Mouse (Mus musculus) gastrocnemius, postnatal 14 days (tissue): Measurements from ENCODE around the gene Zbtb20. TPM values are rescaled to one million over a fixed set of nuclear protein-coding genes. Genes with fewer than 3 reads are reported as not detected.
A peak's percentile ranks its signal among the peaks of the same experiment; 100 is the strongest.

ENCODE experiments used
- DNase-seq: peaks from one replicate; pipeline ENCODE4 v3.0.0; 2021; ENCODE audit warnings: mixed read lengths
- intact Hi-C: fragments of 180-260 bp; cut with DNase I; formaldehyde crosslinking; loops from one replicate; pipeline ENCODE4 v1.15.1; 2025; ENCODE audit warnings: low total_unique reads
- total RNA-seq, 2 experiments: library from RNA; stranded (reverse); gene quantifications; 2 replicates each; pipeline ENCODE4 v1.2.3; 2021

Gene Zbtb20
- total RNA-seq, 2 experiments from 2014 or later = 103 to 113 TPM

DNA sequence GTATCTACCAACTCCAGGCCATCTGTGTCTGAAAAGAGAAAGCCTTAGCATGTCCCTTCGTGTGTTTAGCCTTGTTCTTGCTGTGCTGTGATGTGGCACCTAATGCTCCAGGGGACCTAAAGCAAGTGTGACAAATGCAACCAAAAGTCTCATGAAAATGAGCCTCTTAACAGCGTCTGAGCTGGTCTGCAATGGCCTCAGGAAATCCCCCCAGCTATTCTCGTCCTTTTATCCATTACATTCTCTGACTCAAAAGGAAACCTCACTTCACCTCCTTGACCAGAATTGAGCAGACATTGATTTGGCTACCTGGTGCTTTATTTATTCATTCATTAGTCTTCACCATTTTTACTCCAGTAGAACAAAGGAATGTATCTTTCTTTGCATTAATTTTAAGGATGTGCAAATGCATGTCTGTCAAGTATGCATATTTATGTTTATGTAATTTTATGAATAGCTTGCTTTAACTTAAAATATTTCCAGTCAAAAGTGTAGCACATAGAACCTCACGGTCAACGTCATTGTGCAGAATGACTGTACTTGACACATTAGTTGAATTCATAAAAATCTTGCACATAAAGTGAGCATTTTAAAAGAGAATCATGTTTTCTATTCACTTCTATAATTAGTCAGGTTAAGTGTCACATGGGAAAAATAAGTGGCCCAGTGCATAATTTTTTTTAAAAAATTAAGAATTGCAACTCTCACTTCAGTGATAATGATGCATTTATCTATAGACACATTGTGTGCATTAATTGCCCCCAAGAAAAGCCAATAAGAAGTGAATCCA, 618.1 kb downstream of the Zbtb20 start:
- intact Hi-C loops = no loop called here
- DNase-seq = no peak

DNA sequence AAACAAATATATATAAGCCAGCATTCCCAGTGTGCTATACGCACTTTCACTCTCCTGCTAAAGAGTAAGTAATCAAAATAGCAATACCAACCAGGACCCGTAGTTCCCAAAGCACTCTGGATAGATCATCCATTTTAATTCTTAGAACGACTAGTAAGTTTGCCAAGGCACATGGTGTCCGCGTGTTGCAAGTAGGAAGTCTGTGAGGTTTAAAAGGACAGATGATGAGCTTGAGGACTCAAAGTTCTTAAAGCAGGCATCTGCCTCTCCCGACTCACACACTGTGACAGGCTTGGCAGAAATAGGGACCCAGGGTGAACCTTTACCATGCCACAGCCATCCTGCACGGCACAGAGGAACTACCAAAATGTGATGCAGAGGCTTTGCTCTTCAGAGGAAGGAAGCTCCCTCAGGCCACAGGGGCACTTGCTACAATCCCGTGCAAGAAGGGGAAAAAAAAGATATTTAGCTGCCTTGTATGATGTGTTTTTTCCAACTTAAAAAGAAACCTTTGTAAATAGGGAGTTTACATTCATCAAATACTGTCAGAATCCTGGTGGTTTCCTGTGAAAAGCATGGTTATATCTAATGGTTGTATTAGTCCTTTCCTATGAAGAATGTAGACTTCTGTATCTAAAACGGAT, 619.6 kb downstream of the Zbtb20 start:
- no peak for DNase-seq
- intact Hi-C loops = no loop called here

DNA sequence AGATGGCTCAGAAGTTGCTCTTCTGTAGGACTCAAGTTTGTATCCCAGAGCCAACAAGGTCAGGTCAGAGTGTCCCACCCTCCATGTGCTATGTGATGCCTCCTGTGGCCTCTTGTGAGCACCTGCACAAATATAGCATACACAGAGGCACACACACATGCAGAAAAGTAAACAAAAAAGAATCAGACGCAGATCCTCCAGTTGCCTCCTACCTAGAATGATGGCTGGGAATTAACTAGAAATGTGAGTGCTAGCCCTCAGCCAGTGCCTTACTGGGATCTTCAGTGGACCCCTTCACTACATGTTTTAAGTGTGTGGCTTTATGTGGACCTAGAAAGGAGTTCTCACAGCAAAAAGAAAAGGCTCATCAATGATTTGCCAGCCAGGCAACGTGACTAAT, 621.4 kb downstream of the Zbtb20 start:
- DNase-seq = no peak
- intact Hi-C loops = no loop called here

DNA sequence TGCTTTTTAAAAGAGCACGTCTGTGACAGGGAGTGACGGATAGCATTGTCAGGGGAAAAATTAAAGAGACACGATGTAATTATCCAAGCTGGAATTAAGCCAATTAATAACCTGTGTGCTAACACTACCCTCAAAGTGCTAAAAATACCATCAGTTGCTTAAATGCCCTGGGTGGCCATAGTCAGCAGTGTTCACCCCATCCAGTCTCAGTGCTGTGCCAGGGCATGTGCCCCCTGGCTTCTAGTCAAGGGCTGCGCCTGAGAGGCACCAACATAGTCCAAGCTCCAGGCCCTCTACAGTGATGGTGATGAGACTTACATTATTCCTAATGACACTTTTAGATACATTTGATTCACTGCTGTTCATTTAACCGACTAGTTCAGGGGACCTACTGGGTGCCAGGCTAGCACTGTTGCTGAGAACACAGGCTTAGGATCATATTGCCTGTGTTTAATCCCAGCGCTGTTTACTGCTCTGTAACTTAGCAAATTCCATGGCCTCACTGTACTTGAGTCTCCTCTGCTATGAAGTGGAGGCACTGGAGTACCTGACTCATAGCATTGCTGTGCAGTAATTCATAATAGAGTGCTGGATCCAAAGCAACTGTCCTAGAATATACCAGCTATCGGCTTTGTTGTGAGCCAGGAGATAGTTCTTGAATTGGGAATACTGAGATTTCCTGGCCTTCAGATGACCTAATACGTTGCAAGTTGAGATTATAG, 624.6 kb downstream of the Zbtb20 start:
- DNase-seq = no peak
- intact Hi-C loops = no loop called here

DNA sequence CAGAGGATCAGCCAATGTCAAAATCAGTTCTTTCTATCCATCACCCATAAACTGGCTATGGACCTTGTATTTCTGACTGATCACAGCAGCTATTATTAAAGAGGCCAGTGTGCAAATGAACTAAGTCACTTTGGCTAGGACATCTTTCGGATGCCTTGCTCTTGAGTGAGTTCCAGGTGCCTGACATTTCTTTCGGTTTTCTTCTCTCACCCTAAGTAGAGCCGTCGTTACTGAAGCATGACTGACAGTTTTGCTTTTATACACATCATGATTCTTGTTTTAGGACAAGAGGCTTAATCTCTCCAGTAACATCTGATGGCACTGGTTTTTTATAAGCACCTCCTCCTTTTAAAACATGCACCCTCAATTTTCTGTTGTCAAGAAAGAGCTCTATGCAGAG, 625.6 kb downstream of the Zbtb20 start:
- DNase-seq = no peak
- intact Hi-C loops = no loop called here

DNA sequence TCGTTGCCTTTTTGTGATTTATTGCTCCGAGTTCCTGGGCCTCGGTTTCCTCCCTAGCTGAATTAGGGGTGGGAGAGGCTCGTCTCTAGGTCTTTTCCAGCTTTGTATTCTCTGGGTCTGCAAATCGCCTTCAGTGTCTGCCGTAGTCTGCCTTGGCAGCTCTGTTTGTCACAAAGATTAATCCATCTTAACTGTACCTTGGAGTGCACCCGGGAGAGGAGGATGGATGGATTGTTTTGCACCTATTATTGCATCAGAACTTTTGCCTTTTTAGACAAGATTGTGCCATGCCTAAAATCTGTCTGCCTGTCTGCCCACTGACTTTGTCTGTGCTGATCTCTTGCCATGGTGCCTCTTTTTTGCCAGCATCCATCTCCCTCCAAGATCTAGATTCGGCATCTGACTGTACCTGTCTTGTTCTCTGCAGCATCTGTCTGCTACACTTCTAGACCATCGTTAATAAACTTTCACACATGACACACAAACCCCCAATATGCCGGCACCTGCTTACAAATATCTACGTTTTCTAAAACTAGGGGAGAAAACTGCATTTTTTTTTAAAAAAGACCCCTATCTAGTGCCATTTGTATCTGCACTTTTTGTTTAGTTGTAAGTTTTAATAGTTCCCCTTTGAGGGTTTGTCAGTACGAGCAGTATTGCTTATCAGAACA, 626.8 kb downstream of the Zbtb20 start:
- DNase-seq = no peak
- intact Hi-C loops = no loop called here

DNA sequence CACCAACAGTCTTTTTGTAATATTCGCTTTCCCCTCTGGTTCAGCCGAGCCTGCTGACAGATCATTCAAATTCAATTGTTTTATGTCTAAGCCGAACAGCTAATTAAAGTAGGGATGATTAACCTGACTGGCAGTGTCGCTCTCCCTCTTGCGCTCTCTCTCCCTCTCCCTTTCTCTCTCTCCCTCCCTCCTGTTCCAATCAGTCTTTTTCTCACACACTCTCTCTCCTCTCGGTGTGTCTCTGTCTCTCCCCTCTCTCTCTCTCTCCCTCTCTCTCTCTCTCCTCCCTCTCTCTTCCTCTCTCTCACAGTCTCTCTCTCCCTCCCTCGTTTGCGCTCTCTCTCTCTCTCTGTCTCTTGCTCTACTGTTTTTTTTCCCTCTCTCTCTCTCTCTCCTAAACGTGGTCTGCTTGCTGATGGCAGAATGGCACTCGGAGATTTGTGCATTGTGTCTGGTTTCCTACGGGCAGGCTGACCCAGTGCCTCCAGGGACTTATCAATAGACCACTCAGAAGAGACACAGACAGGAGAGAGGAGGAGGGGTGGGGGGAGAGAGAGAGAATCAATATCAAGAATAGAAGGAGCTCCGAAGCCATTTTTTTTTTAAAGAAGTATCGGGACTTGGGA, 627.4 kb downstream of the Zbtb20 start:
- DNase-seq = no peak
- intact Hi-C loops = no loop called here

DNA sequence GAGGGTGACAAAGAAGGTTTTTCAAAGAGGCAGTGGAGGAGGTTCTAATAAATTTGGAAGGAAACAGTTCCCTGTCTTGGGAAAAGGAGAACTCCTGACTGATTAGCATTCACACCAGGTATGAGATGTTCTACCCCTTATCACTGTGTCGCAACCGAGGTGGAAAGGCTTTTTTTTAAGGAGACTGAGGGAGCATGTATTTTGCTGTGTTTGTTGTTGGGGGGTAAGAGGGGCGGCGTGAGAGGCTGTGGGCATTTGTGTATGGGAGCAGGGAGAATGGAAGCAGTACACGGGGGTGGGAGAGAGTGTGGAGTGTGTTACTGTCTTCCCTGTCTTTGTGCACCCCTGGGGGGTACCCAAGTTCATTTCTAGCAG, 627.9 kb downstream of the Zbtb20 start:
- intact Hi-C loops = no loop called here
- DNase-seq = no peak

DNA sequence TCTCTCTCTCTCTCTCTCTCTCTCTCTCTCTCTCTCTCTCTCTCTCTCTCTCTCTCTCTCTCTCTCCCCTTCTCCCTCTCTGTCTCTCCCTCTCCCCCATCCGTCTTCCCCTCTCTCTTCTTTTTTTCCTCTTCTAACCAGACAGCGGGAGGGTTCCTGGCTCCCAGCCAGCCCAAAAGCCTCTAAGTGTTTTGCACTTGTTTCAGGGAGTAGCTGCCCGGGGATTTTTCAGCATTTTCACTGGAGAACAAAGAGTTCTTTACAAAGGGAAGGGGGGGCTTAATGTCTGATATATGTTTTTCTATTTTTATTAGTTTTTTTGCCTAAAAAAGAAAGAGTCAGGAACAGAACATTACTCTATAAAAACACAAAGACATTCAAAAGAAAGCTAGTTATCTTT, 628.5 kb downstream of the Zbtb20 start:
- peak; percentile 87 for DNase-seq
- intact Hi-C loops = no loop called here

DNA sequence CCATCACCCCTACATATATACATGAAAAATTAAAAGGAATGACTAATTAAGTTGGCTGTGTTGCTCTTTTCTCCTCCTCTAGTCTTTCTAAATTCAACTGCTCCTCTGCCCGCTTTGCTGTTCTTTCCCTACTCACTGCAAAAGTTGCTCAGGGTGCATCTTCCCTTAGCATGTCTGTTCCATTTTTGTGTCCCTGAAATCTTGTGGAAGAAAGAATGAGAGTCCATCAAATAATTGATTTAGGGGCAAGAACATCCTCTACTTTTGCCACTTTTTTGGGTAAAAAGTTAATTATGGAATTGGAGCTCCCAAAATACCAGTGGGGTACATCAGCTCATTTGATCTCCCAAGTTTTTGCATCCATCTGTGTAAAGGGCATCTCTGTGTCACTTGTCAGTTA, 628.9 kb downstream of the Zbtb20 start:
- intact Hi-C loops = no loop called here
- DNase-seq = no peak

DNA sequence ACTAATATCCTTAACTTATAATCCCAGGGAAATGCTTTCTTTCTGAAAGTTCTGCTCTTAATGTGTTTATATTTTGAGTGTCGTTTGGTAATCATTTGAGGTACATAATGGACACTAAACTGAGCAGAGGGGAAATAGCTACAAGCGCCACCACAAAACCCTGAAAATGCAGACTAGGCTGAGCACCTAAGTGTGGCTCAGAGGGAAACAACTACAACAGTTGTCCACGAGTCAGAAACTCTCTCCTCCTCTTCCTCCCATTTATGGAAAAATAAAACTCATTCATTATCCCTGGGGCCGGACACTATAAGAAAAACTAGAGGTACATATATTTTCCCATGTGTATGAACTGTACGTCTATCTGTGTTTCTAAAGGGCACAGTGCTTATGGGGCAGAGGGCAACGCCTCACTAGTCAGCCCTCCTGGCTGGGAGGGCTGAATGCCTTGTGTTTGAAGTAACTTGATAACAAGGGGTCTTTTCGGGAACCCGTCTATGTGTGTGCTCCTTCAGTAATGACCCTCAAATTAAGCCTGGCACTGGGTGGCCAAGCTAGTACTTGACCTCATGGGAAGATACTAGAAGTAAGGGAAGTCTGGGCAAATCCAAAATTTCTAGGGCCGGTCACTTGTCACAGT, 629.8 kb downstream of the Zbtb20 start:
- intact Hi-C loops = no loop called here
- DNase-seq = no peak

DNA sequence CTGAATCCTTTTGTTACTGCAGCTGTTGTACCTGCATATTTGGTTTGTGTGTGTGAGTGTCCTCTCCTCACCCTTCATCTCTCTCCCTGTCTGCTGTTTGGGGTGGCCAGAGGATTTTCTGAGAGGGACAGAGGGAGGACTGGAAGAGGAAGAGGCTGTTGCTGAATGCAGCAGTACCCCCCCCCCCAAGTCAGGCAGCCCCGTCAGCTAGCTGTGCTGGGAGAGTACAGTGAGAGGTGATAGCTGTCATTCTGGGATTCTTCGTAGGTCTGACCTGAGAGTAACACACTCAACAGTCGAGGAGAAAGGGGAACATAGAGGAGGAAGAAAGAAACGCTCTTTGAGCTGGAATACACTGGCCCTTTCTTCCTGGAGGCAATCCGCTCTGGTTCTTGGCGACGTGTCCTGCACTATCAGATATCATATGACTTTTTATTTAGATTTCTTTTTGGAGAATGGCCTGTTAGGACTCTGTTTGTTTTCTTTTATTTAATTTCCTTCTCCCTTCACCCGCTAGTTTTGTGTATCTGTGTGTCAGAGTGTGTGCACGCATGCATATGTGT, 630.6 kb downstream of the Zbtb20 start:
- DNase-seq = no peak
- intact Hi-C loops = no loop called here

DNA sequence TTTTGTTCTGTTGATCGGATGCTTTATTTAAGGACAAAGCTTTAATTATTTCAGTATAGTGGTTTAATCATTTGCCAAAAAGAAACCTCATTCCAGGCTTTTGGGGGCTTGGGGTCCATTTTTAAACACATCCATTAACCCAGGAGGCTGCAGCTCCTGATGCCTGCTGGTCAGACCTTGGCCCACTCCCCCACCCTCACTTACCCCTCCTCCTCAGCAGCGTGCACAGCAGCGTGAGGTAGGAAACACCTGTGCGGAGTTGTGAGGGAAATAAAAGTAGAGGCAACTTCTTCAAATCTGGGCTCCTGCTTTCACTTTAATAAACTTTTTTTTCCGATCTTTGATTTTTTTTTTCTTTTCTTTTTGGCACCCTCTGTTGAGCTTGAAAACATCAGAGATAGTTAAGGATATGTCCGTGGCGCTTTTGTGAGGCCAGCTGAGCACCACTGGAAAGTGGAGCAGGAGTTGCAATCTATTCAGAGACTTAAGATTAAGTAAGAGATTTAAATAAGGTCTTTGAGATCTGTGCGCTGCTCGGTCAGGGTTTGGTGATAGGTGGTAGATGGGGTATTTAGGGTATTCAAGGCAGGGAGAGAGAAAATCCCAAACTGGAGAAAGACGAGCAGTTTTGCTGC, 631.2 kb downstream of the Zbtb20 start:
- DNase-seq = no peak
- intact Hi-C loops = no loop called here

DNA sequence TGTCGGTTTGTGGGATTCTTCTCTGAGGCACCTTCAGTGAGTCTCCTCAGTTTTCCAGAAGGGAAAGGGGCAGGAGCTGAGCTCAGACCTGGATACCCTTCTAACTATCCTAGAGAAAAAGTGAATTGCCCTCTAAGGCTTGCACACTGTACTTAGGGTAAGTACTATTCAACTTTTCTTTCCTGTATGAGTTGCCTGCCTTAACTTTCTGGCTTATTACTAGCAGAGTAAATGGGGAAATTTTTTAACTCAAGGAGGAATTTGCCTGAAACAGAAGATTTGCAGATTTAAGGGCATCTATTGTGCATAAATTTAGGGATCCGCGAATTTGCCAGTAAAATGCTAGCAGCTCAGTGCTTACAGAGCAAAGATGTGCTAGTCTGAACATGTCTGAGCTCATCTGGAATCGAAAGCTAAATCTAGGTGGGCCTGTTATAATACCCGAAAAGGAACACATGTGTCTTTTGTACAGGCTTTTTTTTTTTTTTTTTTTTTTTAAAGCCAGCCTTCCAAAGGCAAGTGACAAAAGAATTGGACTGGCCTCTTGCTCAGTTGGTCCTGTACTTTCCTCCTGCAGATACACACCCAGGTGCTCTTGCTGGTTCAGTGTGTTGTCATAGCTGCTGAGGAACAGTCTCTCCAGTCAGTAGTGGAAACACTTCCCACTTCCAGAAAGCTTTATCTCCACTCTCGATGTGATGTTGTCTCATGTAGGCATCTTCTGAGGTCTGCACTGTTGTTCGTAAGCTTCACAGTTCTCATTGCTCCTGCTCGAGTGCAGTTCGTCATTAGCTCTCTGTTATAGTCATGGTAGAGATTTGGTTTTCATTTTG, 632.7 kb downstream of the Zbtb20 start:
- intact Hi-C loops = no loop called here
- DNase-seq = no peak

DNA sequence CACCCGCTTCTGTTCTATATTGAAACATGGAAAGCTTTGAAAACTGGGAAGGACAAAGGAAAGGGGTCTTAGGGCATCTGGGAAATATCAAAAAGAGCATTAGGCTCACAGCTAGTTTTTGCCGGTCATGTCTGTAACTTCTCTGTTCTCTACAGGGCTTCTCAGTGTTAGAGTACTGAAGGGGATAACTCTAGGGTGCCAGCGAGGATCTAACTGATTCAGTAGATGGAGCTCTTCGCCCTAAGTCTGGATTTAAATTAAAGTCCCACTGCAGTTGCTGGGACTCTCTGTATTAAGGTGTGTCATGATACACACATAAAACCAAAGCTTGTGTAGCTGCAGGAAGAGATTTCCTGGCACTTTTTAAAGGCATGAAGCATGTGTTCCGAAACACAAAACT, 634.8 kb downstream of the Zbtb20 start:
- intact Hi-C loops = no loop called here
- no peak for DNase-seq

DNA sequence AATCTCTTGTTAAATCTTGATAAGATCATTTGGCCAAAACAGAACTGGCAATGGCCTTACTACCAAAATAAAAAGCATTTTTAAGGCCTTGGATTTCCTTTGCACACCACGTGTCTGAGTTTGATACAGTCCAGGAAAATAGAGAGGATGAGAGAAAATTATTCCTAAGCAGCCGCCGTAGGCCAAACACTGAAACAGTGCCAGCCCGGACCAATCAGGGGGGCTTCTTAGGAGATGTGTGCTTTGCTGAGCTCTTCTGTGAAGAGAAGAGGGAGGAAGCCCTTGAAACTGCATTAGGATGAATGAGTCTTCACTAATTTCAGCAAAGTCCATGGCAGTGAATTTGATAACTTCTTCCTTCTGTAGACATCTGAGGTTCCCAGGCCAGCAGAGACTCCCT, 635.9 kb downstream of the Zbtb20 start:
- no peak for DNase-seq
- intact Hi-C loops = no loop called here

DNA sequence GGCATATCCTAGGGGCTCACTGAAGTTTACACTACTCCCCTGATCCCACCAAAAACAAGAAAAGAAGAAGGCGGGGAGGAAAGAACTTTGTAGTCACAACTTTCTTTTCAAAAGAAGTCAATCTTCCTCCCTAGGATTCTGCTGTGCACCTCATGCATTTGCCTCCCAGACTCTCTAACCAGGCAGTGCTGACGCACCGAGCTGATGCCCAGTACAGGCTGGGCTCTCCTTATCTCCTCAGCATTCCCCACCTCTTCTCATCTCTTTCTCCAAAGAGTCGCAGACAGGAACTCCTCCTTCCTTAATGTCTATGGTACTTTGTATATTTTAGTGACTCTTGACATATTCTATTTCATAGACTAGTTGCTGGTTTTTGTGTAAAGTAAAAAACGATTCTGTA, 638.3 kb downstream of the Zbtb20 start:
- DNase-seq = no peak
- intact Hi-C loops = no loop called here

DNA sequence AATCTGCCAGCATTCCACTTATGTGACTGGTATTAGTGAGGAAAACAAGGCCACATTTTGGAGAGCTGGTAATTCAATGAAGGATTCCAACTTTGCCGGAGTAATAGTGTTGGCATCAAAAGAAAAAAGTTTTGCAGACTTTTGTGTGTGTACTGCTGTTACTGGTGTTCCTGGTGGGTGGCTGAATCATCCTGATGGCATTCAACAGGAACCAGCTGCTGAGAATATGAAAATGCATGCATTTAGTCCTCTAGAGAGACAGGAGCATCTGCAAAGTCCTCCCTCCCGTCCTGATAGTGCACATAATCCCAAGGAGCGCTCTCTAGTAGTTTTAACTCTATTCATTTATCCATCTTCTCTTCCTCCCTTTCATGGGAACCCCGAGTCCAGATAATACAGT, 639.9 kb downstream of the Zbtb20 start:
- intact Hi-C loops = no loop called here
- DNase-seq = no peak
